Mouse (Mus musculus) heart, adult 8-10 months (tissue): Measurements from ENCODE around the gene 1700016C15Rik. TPM values are rescaled to one million over a fixed set of nuclear protein-coding genes. Genes with fewer than 3 reads are reported as not detected.

Source experiments
- DNase-seq: peaks from one replicate; pipeline ENCODE4 v3.0.0; 2022; ENCODE audit warnings: low spot score
- total RNA-seq, 4 experiments: library from RNA; stranded (reverse); gene quantifications; 2 replicates each; pipeline ENCODE4 v1.2.4; 2022

The 1700016C15Rik gene
- total RNA-seq, 4 experiments from 2014 or later: not detected

DNA sequence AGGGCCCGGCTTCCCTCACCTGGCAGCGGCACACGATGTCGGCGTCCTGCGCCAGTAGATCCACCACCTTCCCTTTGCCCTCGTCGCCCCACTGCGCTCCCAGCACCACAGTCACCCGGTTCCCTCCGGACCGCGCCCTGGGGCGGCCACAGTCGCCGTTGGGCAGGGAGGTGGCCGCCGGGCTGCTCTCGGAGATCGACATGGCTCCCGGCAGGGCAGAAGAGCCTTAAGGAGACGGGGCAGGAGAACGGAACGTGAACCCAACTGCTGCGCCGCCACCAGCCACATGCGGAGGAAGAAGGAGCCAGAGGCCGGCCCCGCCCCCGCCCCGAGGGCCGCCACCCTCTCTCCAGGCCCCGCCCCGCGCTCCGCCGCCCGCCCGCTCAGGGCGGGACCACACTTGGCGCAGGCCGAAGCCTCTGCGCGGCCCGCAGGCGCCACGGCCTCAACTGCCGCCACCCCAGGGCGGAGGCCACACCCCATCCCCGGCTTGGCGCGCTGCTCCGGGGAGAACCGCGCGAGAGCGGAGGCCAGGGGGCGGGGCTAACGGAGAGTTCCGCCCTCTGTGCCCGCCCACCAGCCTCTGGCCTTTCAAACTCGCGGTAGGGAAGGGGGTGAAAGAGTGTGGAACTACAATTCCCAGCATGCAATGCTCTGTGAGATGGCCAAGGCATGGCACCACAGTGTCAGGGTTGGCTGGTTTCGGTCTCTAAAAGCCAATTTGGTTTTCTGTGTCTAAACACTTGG is 66.8 kb downstream of the 1700016C15Rik start, which contains the start of gene Adss:
Gene Adss (minus strand): TSS at position 319 of the 747 bp plus-strand sequence.
- peak; percentile 97 for DNase-seq

DNA sequence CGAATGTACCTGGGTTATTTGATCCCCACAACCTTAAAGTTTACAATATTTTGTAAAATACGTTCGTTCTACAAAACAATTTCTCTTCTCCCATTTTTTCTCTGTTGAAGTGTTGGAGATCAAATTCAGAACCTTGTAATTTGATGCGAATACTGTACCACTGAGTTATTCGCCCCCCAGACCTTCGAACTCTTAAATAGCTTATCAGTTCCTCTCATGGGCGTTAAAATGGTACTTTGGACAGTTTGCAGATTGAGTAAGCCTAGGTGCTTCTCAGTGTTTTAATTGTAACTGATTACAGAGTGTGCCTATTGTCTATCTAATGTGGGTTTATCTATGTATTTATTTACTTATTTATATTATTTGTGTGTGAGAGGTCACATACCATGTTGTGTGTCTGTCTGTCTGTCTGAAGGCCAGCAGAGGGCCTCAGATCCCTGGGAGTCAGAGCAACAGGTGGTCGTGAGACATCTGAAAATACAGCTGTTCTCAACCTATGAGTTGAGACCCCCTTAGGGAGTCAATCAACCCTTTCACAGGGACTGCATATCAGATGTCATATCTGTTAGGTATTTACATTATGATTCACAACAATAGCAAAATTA is 67.6 kb downstream of the 1700016C15Rik start:
- no peak for DNase-seq

Other genes with a start within 250 kb of the 1700016C15Rik start
- gene Adss, start 66.7 kb downstream of the 1700016C15Rik start, total RNA-seq: 1 to 10 TPM; 6.7 to 7.4 (median 7.4) TPM